Mouse (Mus musculus): ENCODE measurements around the gene Stum. TPM values are rescaled to one million over a fixed set of nuclear protein-coding genes. Genes with fewer than 3 reads are reported as not detected.
A peak's percentile ranks its signal among the peaks of the same experiment; 100 is the strongest.

Gene Stum
- polyA plus RNA-seq, 2 experiments from 2014 or later = not detected

GRCm38 (mm10) chr1:180428101-180428712, 55.1 kb downstream of the Stum start:
- peak; percentile 46 for ATAC-seq

- no peak for ATAC-seq
Measured at GRCm38 (mm10) chr1:180427685-180428084, 55.6 kb downstream of the Stum start.

GRCm38 (mm10) chr1:180426405-180426804, 56.9 kb downstream of the Stum start:
- ATAC-seq = no peak

GRCm38 (mm10) chr1:180423931-180424330, 59.4 kb downstream of the Stum start:
- ATAC-seq = no peak

- ATAC-seq = peak; percentile 12
Measured at GRCm38 (mm10) chr1:180423008-180423639, 60.2 kb downstream of the Stum start.

- ATAC-seq = peak; percentile 40
Measured at GRCm38 (mm10) chr1:180422076-180422828, 61.1 kb downstream of the Stum start.

GRCm38 (mm10) chr1:180421165-180421909, 62.0 kb downstream of the Stum start:
- peak; percentile 3 for ATAC-seq

GRCm38 (mm10) chr1:180420496-180421164, 62.7 kb downstream of the Stum start:
- ATAC-seq = no peak

- ATAC-seq = no peak
Measured at GRCm38 (mm10) chr1:180419059-180419458, 64.2 kb downstream of the Stum start.

- no peak for ATAC-seq
Measured at GRCm38 (mm10) chr1:180417118-180417517, 66.2 kb downstream of the Stum start.

- ATAC-seq = no peak
Measured at GRCm38 (mm10) chr1:180415836-180416235, 67.5 kb downstream of the Stum start.

GRCm38 (mm10) chr1:180415064-180415463, 68.2 kb downstream of the Stum start:
- no peak for ATAC-seq

GRCm38 (mm10) chr1:180410306-180410705, 73.0 kb downstream of the Stum start:
- ATAC-seq = no peak

GRCm38 (mm10) chr1:180409771-180410170, 73.5 kb downstream of the Stum start:
- ATAC-seq = no peak

GRCm38 (mm10) chr1:180408832-180409231, 74.5 kb downstream of the Stum start:
- ATAC-seq = no peak

- no peak for ATAC-seq
Measured at GRCm38 (mm10) chr1:180407727-180408719, 75.3 kb downstream of the Stum start.

GRCm38 (mm10) chr1:180407171-180407671, 76.1 kb downstream of the Stum start:
- peak; percentile 17 for ATAC-seq

GRCm38 (mm10) chr1:180406336-180407035, 76.8 kb downstream of the Stum start:
- no peak for ATAC-seq

GRCm38 (mm10) chr1:180405576-180406335, 77.5 kb downstream of the Stum start:
- ATAC-seq = no peak

Data from CD4-positive, CD25-positive, alpha-beta regulatory T cell, adult 4 months (primary cell).